Mouse (Mus musculus) right cerebral cortex, postnatal 36 days (tissue): ENCODE measurements at regions not wholly inside any gene's neighbourhood (a gene's known extent, or its start where the extent isn't known, plus 50 kb on each side); places are given as distances from the start of the nearest gene placed in this dataset.

Experiments used
- DNase-seq, 2 experiments: peaks; one replicate each; pipeline ENCODE4 v3.0.0; 2022; ENCODE audit warnings: low spot score in 2 of 2, mixed read lengths in 1 of 2

- no peak for DNase-seq
Observed at GRCm38 (mm10) chr2:167848468-167849440, 83.1 kb upstream of the Ptpn1 start.

DNA sequence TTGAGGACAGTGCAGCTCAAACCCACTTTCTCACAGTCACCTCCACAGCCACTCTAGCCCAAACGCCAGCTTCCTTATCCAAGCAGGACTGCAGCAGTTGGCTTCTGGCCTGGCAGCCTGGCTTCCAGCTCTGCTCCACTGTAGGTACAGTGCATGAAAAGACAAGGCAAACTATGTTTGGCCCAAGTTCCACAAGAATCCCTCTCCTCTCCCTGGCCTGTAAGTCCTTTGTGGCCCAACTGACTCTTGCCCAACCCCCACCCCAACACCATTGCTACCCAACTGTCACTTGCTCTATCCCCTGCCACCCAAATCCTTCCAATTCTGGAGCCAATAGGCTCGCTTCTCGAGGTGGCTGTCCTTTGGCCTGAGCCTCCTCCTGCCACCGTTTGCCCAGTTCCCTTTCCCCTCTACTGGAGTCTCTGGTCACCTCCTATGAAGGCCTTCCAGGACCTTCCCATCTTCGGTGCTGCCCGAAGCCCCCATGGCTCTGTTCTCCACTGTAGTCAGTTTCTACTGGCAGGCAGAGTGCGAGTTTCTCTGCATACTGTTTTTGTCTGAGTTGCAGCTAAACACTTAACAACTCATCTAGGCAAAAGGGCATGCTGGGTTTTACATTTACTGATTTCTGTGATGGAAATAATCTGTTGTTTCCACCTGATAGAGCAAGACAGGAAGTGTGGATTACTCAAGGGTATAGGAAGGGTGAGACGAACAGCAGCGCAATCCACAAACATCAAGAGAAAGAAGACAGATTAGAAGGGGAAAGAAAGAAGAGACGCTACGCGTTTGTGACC, 84.4 kb upstream of the Ptpn1 start:
- DNase-seq, result no peak

GRCm38 (mm10) chr2:167845370-167845769, 86.5 kb upstream of the Ptpn1 start:
- no peak for DNase-seq

- peak in 1 of 2 experiments; percentile 23 for DNase-seq
Observed at GRCm38 (mm10) chr2:167844556-167844955, 87.3 kb upstream of the Ptpn1 start.

DNA sequence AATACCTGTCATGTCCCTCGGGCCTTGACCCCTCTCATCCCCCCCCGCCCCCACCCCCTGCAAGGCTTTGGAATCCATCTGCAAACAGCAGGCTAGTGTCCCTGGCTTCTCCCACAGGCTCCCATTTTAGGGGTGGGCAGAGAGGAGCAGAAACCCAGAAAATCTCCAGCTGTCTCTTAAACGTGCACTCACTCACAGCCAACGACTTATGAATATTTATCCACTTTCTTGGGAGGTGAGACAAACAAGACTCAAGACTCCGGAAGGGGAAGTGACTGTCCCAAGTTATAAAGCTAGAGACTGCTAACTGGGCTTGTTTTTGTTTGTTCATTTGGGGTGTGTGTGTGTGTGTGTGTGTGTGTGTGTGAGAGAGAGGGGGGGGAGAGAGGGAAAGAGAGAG, 87.9 kb upstream of the Ptpn1 start:
- DNase-seq, result no peak

- no peak for DNase-seq
Observed at GRCm38 (mm10) chr2:167842993-167843392, 88.9 kb upstream of the Ptpn1 start.

- no peak for DNase-seq
Observed at GRCm38 (mm10) chr2:167842473-167842872, 89.4 kb upstream of the Ptpn1 start.

- no peak for DNase-seq
Observed at GRCm38 (mm10) chr2:167841339-167842240, 90.3 kb upstream of the Ptpn1 start.

DNA sequence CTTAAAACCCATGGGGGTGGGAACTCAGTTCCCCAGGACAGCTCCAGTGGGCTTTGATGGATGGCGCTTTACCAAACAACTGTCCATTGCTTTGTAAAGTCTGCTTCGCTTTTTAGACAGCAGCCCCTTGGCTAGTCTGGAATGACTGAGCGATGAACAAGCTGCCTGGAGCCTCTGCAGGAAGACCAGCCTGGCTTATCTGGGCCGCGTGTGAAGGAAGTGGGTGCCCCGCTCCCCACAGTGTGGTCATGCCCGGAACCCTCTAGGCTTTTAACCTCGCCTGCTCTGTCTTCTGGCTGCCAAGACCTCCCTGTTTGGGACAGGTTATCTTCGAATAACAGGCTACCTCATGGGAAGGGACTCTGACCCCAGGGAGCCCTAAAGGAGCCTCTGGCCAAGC, 91.5 kb upstream of the Ptpn1 start:
- no peak for DNase-seq

- DNase-seq, result no peak
Observed at GRCm38 (mm10) chr2:167839324-167839981, 92.4 kb upstream of the Ptpn1 start.

DNA sequence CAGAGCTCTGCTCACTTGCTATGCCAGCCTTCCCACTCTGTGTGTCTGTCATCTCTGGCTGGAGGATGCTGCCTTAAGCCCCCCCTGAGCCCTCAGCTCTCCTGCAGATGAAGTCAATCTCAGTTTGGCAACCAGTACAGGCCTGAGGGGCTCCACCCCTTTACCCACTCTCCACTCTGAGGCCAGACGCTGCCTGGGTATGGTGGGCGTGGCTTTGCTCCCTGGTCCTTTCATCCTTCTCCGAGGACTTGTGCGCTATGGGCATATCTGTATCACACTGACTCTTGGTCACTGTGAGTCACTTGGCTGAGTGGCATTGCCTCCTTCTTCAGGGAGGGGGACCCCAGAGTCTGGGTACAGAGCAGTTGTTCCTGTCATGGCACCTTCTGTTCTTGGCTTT, 94.3 kb upstream of the Ptpn1 start:
- no peak for DNase-seq

DNA sequence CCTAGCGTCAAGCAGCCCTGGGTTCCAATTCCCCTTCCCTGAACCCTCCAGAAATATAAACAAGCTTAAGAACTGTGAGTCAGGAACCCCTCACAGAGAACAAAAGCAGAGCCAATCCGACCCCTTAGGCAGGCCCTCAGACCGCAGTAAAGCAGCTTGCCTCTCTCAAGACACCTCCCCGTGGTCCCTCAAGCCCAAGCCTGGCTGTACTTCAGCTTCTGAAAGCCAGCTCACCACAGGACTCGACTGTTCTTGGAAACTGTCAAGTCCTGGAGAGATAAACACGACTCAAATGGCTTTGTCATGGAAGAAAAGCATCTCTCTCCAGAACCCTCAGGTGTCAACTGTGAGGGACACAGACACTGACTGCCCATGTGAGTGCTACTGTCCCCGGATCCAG, 95.2 kb upstream of the Ptpn1 start:
- DNase-seq, result no peak

DNA sequence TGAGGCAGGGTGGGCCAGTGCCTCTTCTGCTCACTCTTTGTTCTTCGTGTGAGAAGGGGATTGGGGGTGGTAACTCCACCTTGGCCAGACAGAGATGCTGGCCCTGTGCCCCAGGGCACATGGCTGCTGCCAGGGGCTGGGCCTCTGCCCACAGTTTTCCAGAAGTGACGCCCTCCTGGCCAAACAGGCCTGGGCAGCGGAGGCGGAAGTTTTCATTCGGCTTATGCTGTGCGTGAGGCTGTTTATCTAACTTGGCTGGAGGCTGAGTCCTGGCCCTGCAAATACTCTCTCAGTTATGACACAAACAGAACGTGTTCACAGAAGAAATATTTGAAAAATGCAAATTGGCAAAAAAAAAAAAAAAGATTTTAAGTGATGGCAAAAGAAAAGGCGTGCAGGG, 97.3 kb upstream of the Ptpn1 start:
- no peak for DNase-seq

GRCm38 (mm10) chr2:167833290-167833953, 98.4 kb upstream of the Ptpn1 start:
- DNase-seq, result no peak

DNA sequence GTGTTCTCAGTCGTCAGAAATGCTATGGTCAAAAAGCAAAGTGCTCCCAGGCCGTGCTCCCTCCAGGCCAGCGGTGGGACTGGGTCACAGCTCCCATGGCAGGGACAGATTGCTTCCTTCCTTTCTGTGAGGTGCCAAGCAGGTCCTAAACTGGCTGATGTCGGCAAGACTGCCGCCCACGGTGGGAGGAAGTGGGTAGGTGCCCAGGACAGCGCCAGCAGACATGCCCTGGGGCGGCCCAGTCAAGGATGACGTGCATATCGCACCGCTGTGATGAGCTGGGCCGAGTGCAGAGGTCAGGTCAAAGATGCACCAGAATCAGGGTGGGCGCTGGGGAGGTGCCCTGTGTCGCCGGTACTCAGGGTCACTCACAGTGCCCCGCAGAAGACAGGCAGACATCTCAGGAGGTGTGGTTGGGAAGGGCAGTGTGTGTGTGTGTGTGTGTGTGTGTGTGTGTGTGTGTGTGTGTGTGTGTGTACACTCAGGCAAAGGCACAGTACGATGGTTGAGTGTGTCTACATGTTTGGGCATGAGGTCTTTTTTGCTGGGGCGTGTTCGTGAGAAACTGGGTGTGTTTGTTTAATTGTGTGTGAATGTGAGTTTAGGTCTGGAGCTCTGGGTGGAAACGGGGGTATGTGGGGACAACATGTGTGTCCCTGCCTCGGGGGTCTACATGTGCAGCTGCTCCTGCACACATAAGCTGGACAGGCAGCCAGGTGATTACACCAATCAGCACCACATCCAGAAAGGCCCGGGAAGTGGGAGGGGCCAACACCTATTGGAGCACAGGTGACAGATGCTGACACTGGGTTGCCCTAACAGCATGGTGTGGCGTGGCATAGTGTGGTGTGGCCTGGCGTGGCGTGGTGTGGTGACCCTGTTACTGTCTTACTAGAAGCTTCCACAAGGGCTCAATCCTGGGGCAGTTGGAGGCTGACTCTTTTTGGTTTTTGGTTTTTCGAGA, 100.5 kb upstream of the Ptpn1 start:
- DNase-seq, result no peak

GRCm38 (mm10) chr2:167828258-167828657, 103.6 kb upstream of the Ptpn1 start:
- no peak for DNase-seq

GRCm38 (mm10) chr2:167826922-167827703, 104.7 kb upstream of the Ptpn1 start:
- DNase-seq, result no peak

DNA sequence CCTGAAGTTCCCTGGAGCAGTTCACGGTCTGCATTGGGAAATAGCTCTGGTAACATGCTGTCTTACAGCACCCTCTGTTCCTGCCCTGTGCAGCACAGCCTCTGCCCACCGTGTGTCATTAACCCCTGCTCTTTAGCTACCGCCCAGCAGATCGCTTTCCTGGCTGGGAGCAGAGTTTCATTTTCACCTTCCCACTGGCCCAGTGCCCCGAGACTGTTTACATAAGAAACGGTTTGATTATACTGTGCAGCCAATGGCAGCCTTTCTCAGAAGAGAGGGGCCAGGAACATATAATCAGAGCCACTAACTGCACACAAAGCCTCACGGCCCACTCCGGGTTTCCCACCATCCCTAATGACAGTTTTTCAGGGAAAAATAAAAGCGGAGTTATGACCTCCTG, 108.3 kb upstream of the Ptpn1 start:
- no peak for DNase-seq

DNA sequence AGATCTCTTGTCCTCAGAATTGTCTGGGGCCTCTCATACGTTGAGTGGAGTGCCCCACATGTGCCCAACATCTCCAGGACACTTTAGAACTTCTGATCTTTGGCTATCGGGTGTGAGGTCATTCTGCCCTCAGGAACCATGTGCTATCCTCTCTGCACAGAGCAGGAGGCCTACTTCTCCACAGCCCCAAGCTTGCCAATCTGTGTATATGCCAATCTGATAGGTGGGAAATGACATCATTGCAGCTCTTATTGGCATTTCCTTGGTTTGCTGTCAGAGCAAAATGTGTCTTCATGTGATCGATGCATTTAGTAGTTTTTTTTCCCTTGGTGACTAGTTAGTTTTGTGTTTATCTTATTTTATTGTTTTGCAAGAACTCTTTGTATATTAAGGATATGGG, 108.8 kb upstream of the Ptpn1 start:
- no peak for DNase-seq
